Comparison of ENCODE assay signal across 8 mouse cellular contexts in genomic region chr8:122576648-122577022, GRCm38 (mm10). TPM values are rescaled to one million over a fixed set of nuclear protein-coding genes. Genes with fewer than 3 reads are reported as not detected.
DNase-seq lines count a peak whose midpoint lies in the region; ATAC-seq lines count a peak whose summit lies in the region.

Gene Aprt (minus strand): TSS chr8:122576909.

- peak; percentile 88 for ATAC-seq in hindbrain, embryonic 14.5 days (ENCODE audit: low FRiP score)

- H3K9me3 ChIP-seq in hindbrain, embryonic 14.5 days (ENCODE audit: control insufficient read depth, low read length): no peaks in the 10 kb centered on the region

- peak within 1 kb of the TSS; percentile 80 for H3K9ac ChIP-seq in hindbrain, embryonic 14.5 days

- H3K4me3 ChIP-seq in hindbrain, embryonic 14.5 days (replicated peaks; ENCODE audit: low read length): peak within 1 kb of the TSS; percentile 53

- H3K4me2 ChIP-seq in hindbrain, embryonic 14.5 days (replicated peaks): peak within 1 kb of the TSS; percentile 75

- under 1% methylated on average over 39 of the region's 39 CpGs for WGBS in hindbrain, embryonic 14.5 days

- peaks cover 5% of the 10 kb centered on the region; the same call in 1 of the 2 replicates for H3K36me3 ChIP-seq in hindbrain, embryonic 14.5 days (replicated peaks; ENCODE audit: control insufficient read depth, insufficient read depth)

- peak; percentile 96 for DNase-seq in R1 (ENCODE audit: low read depth, low spot score)
- peak; percentile 96 to 97 for DNase-seq in cerebellum, postnatal 25 days
- DNase-seq in frontal cortex, postnatal 25 days (ENCODE audit: low spot score in 2 of 2): peak; percentile 81 to 88
- peak; percentile 89 for DNase-seq in hindbrain, embryonic 14.5 days (ENCODE audit: low spot score)
- DNase-seq in layer of hippocampus, postnatal 36 days: peak; percentile 91 to 92
- peak; percentile 98 for DNase-seq in lung, postnatal 36 days
- peak; percentile 94 for DNase-seq in retina, postnatal 1 day
- DNase-seq in urinary bladder, adult 18-20 months (ENCODE audit: low spot score in 2 of 2): peak; percentile 94 to 98

- H3K4me1 ChIP-seq in hindbrain, embryonic 14.5 days (replicated peaks; ENCODE audit: control insufficient read depth, insufficient read depth, low read length): peaks cover 22% of the 10 kb centered on the region

- peak within 1 kb of the TSS; percentile 66 for H3K27ac ChIP-seq in hindbrain, embryonic 14.5 days

- H3K27me3 ChIP-seq in hindbrain, embryonic 14.5 days (ENCODE audit: control insufficient read depth, insufficient read depth, low read length): no peaks in the 10 kb centered on the region

RNA-seq across cellular contexts. Expression of gene Aprt, which starts in this region (rescaled TPM):
- 183 and 187 TPM in 2 replicates for polyA plus RNA-seq in hindbrain, embryonic 14.5 days (2014; fragmentation: Nextera tagmentation; extraction: Ambion mirVana)
- total RNA-seq in layer of hippocampus, postnatal 36 days (2021): 10 to 100 TPM; 61.5 to 65.4 TPM

Comparison
In these comparisons a context has a peak if more than half of its experiments do, and no peak if none do; other contexts are left out.
1. Peak in every context shown above with its lines: DNase-seq, ATAC-seq, H3K4me3 ChIP-seq and H3K27ac ChIP-seq.